Mouse (Mus musculus) adrenal gland, postnatal 25 days (tissue): ENCODE results near the gene Gnai3. TPM values are rescaled to one million over a fixed set of nuclear protein-coding genes. Genes with fewer than 3 reads are reported as not detected.

Experiments
- DNase-seq: peaks from one replicate; pipeline ENCODE4 v3.0.0; 2021; ENCODE audit warnings: mixed read lengths
- long read RNA-seq: library from polyadenylated mRNA; stranded (forward); transcript quantifications from one replicate; pipeline ENCODE4 v2.0.0, GENCODE M21; 2021
- total RNA-seq: library from RNA; stranded (reverse); gene quantifications from 2 replicates; pipeline ENCODE4 v1.2.3, GENCODE M21; 2021

Gnai3 gene
- 136 and 143 TPM in 2 replicates for total RNA-seq
- long read RNA-seq, transcript Gnai3-201 (9 exons, 3,262 nt): major isoform, 190 of 208 reads
- long read RNA-seq, partial matches to known transcripts: 4 of 208 reads
- long read RNA-seq, other reads (novel, unspliced or antisense): 14 of 208 reads

- DNase-seq: peak; percentile 90
Measured at GRCm38 (mm10) chr3:108145534-108146445, at the start of gene Gnai3. Gnai3 (minus strand) TSS chr3:108146146.

DNA sequence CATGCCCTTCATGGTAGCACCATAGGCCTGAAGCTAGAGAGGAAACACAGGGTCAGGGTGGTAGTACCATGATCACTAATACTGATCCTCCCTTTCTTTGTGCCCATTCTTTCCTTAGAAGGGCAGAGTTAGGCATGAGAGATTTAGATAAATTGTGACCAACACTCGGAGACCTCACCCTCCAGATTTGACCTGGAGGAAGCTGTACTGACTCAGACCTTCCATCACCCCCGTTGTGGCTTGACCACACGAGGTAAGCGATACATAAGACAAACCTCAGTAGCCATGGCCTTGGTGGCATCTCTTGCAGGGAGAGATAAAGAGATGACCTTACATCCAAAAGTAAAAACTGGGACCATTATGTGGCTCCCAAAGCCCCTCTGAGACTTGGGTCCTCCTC lies 49.3 kb upstream of the Gnai3 start:
- DNase-seq: no peak

- no peak for DNase-seq
Measured at GRCm38 (mm10) chr3:108193686-108194085, 47.7 kb upstream of the Gnai3 start.

GRCm38 (mm10) chr3:108189897-108190296 lies 44.0 kb upstream of the Gnai3 start:
- no peak for DNase-seq

DNA sequence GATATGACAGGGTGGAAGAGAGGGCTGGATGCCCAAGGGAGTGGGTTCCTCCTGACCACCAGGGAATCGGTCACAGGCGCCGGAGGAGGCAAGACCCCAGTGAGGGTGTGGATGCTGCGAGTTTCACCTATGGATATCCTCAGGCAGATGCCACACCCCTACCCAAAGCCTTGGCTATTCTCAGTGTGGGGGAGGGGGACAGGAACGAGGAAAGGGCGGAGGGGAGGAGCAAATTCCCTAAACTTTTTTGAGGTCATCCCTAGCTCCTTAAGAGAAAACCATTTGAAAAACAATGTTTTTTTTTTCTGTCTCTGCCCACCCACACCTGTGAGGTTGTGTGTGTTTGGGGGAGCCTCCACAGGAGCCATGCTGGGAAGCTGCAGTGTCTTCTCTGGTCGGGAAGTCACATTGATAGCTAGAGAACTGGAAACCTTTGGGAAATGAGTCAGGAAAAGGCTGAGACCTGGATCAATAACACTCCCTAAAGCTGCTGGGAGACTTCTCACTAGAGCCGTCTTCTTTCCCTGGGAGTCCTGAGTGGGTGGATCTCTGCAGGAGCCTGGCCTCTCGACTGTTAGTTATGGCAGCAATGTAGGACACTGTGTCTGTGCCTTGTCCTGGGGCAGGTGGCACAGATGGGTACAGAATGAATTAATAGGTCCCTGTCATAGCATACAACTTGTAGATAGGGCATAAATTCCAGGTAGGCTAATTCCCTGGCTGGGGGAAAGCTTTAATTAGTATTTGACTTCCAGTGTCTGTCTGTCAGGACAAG lies 43.0 kb upstream of the Gnai3 start:
- no peak for DNase-seq

- DNase-seq: no peak
Measured at GRCm38 (mm10) chr3:108187111-108187795, 41.3 kb upstream of the Gnai3 start.

DNA sequence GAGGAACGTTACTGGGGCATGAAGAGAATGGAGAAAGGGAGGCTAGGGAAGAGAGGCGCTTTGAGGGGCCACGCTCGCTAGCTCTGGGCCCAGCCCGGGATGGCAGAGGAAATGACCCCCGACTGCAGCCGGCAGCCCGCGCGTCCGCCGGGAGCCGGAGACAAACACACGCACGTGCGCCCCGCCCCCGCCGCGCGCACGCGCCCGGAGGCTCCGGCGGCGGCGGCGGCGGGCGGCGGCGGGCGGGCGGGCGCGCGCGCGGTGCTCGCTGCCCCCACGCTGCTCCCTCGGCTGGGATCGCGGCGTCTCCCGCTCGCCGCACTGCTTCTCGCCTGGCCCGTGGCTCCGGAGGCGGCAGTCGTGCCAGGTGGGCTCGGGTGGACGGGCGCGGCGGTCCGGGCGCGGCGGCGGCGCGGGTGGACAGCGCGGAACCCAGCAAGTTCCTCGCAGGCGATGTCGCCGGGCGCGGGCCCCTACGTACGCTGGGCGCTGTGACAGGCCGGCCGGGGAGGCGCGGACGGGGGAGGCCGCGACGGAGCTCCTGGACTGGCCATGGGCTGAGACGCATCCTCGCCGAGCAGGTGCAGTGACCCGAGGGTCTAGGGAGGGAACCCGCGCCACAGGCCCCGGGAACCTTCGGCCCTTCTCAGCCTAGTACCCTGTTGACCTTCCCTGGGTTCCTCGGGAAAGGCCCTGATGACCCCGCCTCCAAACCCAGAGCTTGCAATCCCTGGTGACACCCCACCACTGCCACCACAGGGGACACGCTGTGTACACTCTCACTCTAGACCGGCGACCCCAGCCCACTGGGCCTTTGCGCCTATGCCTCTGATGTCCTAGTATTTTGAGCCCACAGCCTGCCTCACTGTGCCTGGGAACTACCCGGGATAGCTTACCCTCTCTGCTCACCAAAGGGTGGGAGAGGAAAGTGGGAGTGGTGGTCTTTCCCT lies 40.4 kb upstream of the Gnai3 start, which contains the start of gene Amigo1:
Gene Amigo1 (plus strand): TSS at position 238 of the 950 bp plus-strand sequence.
- DNase-seq: peak; percentile 70

DNA sequence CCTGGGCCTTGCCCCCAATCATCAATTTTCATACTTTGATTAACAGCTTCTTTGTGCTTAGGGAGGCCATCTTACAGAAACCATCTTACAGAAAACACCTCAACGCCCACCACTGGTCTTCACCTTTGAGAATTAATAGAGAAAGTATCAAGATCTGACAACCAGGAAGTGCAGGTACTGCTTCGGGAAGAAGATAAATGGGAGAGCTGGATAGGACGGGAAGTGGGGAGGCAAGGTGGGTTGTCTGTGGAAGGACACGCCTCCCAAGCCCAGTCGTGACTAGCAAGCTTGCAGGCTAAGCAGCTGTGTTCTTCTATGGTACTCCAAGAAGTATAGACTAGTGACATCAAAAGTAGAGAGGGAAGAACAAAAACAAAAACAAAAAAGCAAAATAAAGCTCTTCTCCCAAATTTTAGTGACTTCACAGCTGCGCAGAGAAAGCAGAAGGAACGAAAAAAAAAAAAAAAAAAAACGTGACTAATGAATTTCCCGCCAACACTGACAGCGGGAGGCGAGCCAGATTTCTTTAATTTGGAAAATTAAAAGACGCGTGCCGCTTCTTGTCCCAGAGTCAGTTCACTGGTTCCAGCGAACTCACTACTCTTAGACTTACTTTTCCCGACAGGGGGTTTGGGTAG lies 39.6 kb upstream of the Gnai3 start:
- no peak for DNase-seq

DNA sequence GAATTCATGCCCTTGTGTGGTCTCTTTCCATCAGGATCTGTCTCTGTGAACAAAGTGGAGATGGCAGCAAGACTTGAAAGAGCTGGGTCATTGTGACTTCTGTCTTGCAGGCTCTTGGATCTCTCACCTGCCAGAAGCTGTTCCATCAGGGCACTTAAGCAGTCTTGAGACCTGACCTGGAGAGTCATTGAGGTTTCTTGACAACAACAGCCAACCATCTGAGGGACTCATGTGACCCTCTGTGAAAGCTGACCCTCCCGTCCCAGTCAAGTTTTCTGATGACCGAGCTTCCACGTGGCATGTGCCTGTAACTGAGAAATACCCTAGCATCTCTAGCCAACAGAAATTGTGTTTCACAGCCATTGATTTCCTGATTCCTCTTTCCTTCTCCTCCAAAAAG lies 38.8 kb upstream of the Gnai3 start:
- no peak for DNase-seq

DNA sequence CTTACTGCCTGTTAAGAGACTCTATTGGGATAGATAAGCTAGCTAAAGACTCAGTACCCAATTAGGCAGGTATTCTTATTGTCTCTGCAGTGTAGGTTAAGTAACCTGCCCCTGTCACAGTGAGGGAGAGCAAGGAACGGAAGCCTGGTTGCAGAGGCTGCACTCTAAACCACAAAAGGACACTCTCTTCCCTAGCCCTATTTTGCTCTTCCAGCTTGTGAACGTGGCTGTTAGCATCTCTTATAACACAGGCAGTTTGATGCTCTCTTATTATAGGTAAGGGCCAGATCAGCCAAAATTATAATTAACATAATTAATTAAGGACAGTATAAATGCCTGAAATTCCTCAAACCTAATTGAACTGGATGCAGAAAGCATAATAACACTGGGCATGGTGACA lies 34.6 kb upstream of the Gnai3 start:
- DNase-seq: no peak

- no peak for DNase-seq
Measured at GRCm38 (mm10) chr3:108178756-108179715, 33.1 kb upstream of the Gnai3 start.

DNA sequence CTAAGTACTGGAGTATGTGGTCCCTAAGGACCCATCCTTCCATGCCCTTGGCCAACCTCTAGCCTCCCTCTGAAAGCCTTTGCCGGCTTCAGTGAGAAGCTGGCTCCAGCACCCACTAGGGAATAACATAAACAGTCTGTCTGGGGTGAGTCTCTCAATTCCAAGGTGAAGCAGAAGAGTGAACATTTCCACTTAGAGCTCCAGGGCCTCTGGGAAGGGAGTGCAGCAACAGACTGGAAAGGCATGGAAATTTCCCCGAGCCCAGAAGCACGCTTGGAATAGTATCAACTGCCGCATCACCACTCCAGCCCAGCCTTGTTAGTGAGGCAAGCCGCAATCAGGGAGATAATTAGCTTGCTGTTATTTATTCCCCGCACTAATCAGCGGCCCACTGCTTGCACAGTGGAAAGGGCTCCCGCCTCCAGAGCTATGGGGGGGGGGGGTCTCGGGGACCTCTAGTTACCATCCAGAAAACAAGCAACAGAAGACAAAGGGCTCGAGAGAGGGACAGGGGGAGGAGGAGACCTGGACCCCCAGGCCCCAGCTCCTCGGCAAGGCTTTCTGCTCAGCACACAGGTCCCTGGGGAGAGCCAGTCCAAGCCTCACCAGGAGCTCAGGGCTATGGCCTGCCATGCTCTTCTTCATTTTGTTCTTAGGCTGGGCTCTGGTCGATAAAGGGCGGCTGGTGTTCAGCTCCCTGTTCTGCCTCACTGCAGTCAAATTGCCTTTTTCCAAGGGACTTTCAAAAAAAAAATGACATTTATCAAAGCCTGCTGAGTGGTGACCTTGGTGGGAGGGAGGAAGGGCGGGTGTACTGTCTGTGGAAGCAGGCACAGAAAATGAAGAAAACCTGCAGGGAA lies 29.0 kb upstream of the Gnai3 start:
- peak; percentile 58 for DNase-seq

DNA sequence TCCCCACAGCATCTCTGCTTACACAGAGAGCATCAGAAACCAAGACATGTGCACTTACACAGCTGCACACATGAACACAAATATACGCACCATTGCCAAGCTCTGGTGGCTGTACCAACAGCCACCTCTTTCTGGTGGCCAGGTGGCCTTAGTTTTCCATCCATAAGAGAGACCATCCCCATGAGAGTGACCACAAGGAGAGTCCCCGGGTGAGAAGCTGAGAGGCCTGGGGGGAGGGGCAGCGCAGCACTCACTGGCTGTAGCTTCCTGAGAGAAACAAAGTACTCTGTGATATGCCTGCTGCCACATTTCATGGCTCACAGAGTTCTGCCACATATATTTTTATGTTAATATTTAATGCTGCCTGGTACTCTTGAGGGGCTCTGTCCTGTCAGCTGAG lies 23.3 kb upstream of the Gnai3 start:
- DNase-seq: no peak

- no peak for DNase-seq
Measured at GRCm38 (mm10) chr3:108167499-108167898, 21.6 kb upstream of the Gnai3 start.

DNA sequence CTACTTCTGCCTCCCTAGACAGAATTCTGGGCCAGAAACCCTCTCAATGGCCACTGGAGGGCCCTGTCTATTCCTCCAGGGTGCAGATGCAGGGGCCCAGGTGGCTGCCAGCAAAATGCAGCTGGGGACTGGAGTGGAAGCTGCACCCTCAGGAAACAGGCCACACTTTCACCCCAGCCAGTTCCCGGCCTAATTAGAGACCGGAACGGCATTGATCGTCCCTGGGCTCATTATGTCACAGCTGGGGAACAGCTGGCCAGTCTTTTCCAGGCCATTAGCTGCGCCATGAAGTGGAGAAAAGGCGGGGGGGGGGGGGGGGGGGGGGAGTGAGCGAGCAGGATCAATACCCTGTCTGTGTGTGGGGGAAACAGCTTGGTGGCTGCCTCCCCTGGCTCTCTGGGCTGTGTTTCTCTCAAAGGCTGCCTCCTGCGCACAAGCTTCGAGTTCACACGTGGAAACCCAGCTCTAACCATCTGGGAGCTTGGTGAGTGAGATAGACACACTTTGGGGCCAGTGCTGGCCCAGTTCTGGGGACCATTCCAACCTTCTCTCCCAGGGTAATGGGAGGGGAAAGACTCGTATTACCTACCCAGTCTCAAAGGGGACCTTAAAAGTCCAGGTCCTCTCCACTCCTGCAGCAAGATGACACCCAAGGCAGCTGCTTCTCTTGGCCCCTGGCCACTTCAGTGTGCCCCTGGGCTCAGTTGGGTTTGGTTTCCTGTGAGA lies 20.7 kb upstream of the Gnai3 start:
- DNase-seq: no peak

GRCm38 (mm10) chr3:108165532-108166315 lies 19.8 kb upstream of the Gnai3 start:
- no peak for DNase-seq

DNA sequence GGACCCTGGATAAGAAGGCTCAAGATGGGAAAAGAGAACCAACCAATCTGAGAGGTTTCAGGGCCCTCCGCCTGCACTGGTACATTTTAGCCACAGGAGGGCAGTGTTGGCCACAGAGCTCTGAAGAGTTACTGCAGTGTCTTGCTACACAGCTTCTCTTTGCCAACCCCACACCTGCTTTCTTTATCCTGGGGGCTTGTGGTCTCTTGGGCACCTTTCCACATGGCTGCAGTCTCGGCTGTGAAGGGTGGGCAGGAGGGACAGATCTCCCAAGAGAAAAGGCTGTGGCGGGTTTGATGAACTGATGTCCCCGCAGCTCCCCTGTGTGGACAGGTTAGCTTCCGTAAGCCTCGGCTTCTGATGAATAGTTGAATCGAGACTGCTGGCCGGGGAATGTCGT lies 18.9 kb upstream of the Gnai3 start:
- DNase-seq: peak; percentile 73
